Mouse (Mus musculus) adrenal gland, adult (tissue): ENCODE data around the gene Gm13694.
"Not testable (repeated sequence)": the region's sequence is repeated elsewhere in the genome, so short reads cannot be mapped to it uniquely, and the experiment has no call there.

Experiments
- DNase-seq, 2 experiments: peaks; one replicate each; pipeline ENCODE4 v3.0.0; 2022 to 2023; ENCODE audit warnings: low spot score in 1 of 2; ENCODE audit not compliant: inconsistent age in 2 of 2

The Gm13694 gene

GRCm38 (mm10) chr2:83978633-83979032 is at the start of gene Gm13694:
Gene Gm13694 (plus strand): TSS chr2:83978933.
- DNase-seq = not testable (repeated sequence)

GRCm38 (mm10) chr2:83929478-83930088 is 49.1 kb upstream of the Gm13694 start:
- DNase-seq = no peak

GRCm38 (mm10) chr2:83940931-83941361 is 37.8 kb upstream of the Gm13694 start, which contains the start of gene Zswim2:
Gene Zswim2 (minus strand): TSS chr2:83941228.
- peak; percentile 7 to 29 for DNase-seq

- DNase-seq = no peak
Observed at GRCm38 (mm10) chr2:83941378-83941777, 37.4 kb upstream of the Gm13694 start.

- no peak for DNase-seq
Observed at GRCm38 (mm10) chr2:83941792-83942191, 36.9 kb upstream of the Gm13694 start.

GRCm38 (mm10) chr2:83955393-83955792 is 23.3 kb upstream of the Gm13694 start, which contains the start of gene Gm13698:
Gene Gm13698 (plus strand): TSS chr2:83955693.
- not testable (repeated sequence) for DNase-seq

- DNase-seq = not testable (repeated sequence)
Observed at GRCm38 (mm10) chr2:83961203-83961602, 17.5 kb upstream of the Gm13694 start, which contains the start of gene Gm13693. Gene Gm13693 (plus strand): TSS chr2:83961503.

GRCm38 (mm10) chr2:83967013-83967412 is 11.7 kb upstream of the Gm13694 start, which contains the start of gene Gm13695:
Gene Gm13695 (plus strand): TSS chr2:83967313.
- DNase-seq = not testable (repeated sequence)

GRCm38 (mm10) chr2:83972823-83973222 is 5.9 kb upstream of the Gm13694 start, which contains the start of gene Gm13696:
Gene Gm13696 (plus strand): TSS chr2:83973123.
- DNase-seq = not testable (repeated sequence)

- DNase-seq = not testable (repeated sequence)
Observed at GRCm38 (mm10) chr2:83984443-83984842, 5.7 kb downstream of the Gm13694 start, which contains the start of gene Gm13697. Gene Gm13697 (plus strand): TSS chr2:83984743.

GRCm38 (mm10) chr2:83990253-83990652 is 11.5 kb downstream of the Gm13694 start, which contains the start of gene Gm13691:
Gene Gm13691 (plus strand): TSS chr2:83990553.
- not testable (repeated sequence) for DNase-seq

GRCm38 (mm10) chr2:83993639-83994255 is 15.0 kb downstream of the Gm13694 start:
- DNase-seq = peak in 1 of 2 experiments; percentile 50

GRCm38 (mm10) chr2:83994526-83994925 is 15.8 kb downstream of the Gm13694 start:
- not testable (repeated sequence) for DNase-seq

GRCm38 (mm10) chr2:84008913-84009312 is 30.2 kb downstream of the Gm13694 start:
- no peak for DNase-seq

GRCm38 (mm10) chr2:84009818-84010217 is 31.1 kb downstream of the Gm13694 start:
- no peak for DNase-seq

GRCm38 (mm10) chr2:84014572-84014971 is 35.8 kb downstream of the Gm13694 start:
- no peak for DNase-seq

GRCm38 (mm10) chr2:84016291-84016690 is 37.6 kb downstream of the Gm13694 start:
- not testable (repeated sequence) for DNase-seq

- DNase-seq = peak in 1 of 2 experiments; percentile 23
Observed at GRCm38 (mm10) chr2:84018330-84018729, 39.6 kb downstream of the Gm13694 start.

- DNase-seq = peak; percentile 36 to 56
Observed at GRCm38 (mm10) chr2:84019519-84020305, 41.0 kb downstream of the Gm13694 start.

- no peak for DNase-seq
Observed at GRCm38 (mm10) chr2:84021930-84022329, 43.2 kb downstream of the Gm13694 start.

- DNase-seq = peak in 1 of 2 experiments; percentile 50
Observed at GRCm38 (mm10) chr2:84022905-84023304, 44.2 kb downstream of the Gm13694 start.
